Mouse (Mus musculus) kidney, adult 2 months (tissue): ENCODE measurements around the gene Foxn3.

Experiments
- CTCF ChIP-seq: fragments of 200-500 bp; conservative IDR thresholded peaks from 2 replicates; pipeline ENCODE4 v1.5.1; 2011; ENCODE audit warnings: low read depth, mild to moderate bottlenecking, control low read depth, low read length, moderate library complexity, mixed read lengths; ENCODE audit not compliant: insufficient read depth, insufficient read length
- POLR2A ChIP-seq: fragments of 200-500 bp; IDR thresholded peaks from one replicate; pipeline ENCODE4 v1.6.1; 2011; ENCODE audit warnings: low read depth, low read length, control low read depth

GRCm38 (mm10) chr12:99408089-99408488 is 155.3 kb downstream of the Foxn3 start:
- no peak for TF ChIP-seq POLR2A
- TF ChIP-seq CTCF, result no peak
